Comparison of ENCODE assay signal across 25 mouse cellular contexts in genomic region chr14:121183414-121184130, GRCm38 (mm10).
DNase-seq lines count a peak whose midpoint lies in the region; ATAC-seq and TF ChIP-seq lines count a peak whose summit lies in the region.
"Had no signal": no experiment of that assay in that cellular context is flagged by ENCODE, and none has a peak within 500 bp of the region (broad histone marks: within the 10 kb centered on the region; RNA-seq: fewer than 3 reads in every experiment).

No protein-coding gene starts in this region.

- H3K9me3 ChIP-seq in forebrain, embryonic 14.5 days (replicated peaks; ENCODE audit: control insufficient read depth, low read length), result no peaks in the 10 kb centered on the region
- H3K9me3 ChIP-seq: embryonic facial prominence, embryonic 12.5 days; heart, embryonic 13.5 days; hindbrain, embryonic 12.5 days; kidney, embryonic 15.5 days; midbrain, embryonic 12.5 days had no signal

- H3K4me3 ChIP-seq in layer of hippocampus, adult 2 months, result no peak overlapping the region
- no peak overlapping the region for H3K4me3 ChIP-seq in forebrain, embryonic 14.5 days (ENCODE audit: low read depth, low read length)
- H3K4me3 ChIP-seq: embryonic facial prominence, embryonic 12.5 days; heart, embryonic 13.5 days; hindbrain, embryonic 12.5 days; kidney, embryonic 15.5 days; midbrain, embryonic 12.5 days had no signal

- H3K27ac ChIP-seq in layer of hippocampus, adult 2 months, result peak overlapping the region; percentile 62; the same call in 1 of the 2 replicates
- no peak overlapping the region for H3K27ac ChIP-seq in forebrain, embryonic 14.5 days (ENCODE audit: low read depth, low read length)
- H3K27ac ChIP-seq: embryonic facial prominence, embryonic 12.5 days; heart, embryonic 13.5 days; hindbrain, embryonic 12.5 days; kidney, embryonic 15.5 days; midbrain, embryonic 12.5 days had no signal

- no peak overlapping the region for H3K4me2 ChIP-seq in forebrain, embryonic 14.5 days (ENCODE audit: low read length)
- H3K4me2 ChIP-seq: embryonic facial prominence, embryonic 12.5 days; heart, embryonic 13.5 days; hindbrain, embryonic 12.5 days; kidney, embryonic 15.5 days; midbrain, embryonic 12.5 days had no signal

- 39% methylated on average over 8 of the region's 8 CpGs for WGBS in forebrain, embryonic 14.5 days

- H3K9ac ChIP-seq in forebrain, embryonic 14.5 days (ENCODE audit: low read length), result no peak overlapping the region
- H3K9ac ChIP-seq: embryonic facial prominence, embryonic 12.5 days; heart, embryonic 13.5 days; hindbrain, embryonic 12.5 days; kidney, embryonic 15.5 days; midbrain, embryonic 12.5 days had no signal

- no peaks in the 10 kb centered on the region for H3K27me3 ChIP-seq in forebrain, embryonic 14.5 days (replicated peaks; ENCODE audit: control insufficient read depth, insufficient read depth, low read length)
- H3K27me3 ChIP-seq: embryonic facial prominence, embryonic 12.5 days; heart, embryonic 13.5 days; hindbrain, embryonic 12.5 days; kidney, embryonic 15.5 days; midbrain, embryonic 12.5 days had no signal

- H3K36me3 ChIP-seq in forebrain, embryonic 14.5 days (ENCODE audit: control insufficient read depth, insufficient read depth, low read length), result no peaks in the 10 kb centered on the region
- H3K36me3 ChIP-seq: hindbrain, embryonic 12.5 days; midbrain, embryonic 12.5 days had no signal

- ATAC-seq in forebrain, embryonic 14.5 days, result peak; percentile 51
- ATAC-seq: intestine, postnatal 0 days had no signal

- DNase-seq in layer of hippocampus, adult 2 months (ENCODE audit: low spot score in 2 of 2), result no peak
- DNase-seq in layer of hippocampus, postnatal 10 days (ENCODE audit: low spot score in 2 of 2), result no peak
- DNase-seq in 3T3-L1 (ENCODE audit: low read depth, low spot score), result peak; percentile 89
- peak; percentile 68 for DNase-seq in NIH3T3 (ENCODE audit: low read depth)
- peak; percentile 30 for DNase-seq in forebrain, embryonic 14.5 days (ENCODE audit: low spot score)
- no peak for DNase-seq in heart, postnatal 4 days
- no peak for DNase-seq in frontal cortex, postnatal 10 days (ENCODE audit: low spot score in 2 of 2)
- DNase-seq: B cell, adult 2 months; cerebellum, adult 18-20 months; cerebellum, postnatal 14 days; gastrocnemius, postnatal 14 days; heart, adult 18-20 months; heart, postnatal 14 days; kidney, postnatal 36 days; liver; lung, postnatal 14 days; right cerebral cortex, adult 18-20 months; right cerebral cortex, postnatal 4 days; thymus, postnatal 25 days had no signal

- no peak for TF ChIP-seq CTCF in layer of hippocampus, adult 2 months (conservative IDR thresholded peaks at IDR 0.05)

- H3K4me1 ChIP-seq in forebrain, embryonic 14.5 days (ENCODE audit: control insufficient read depth, insufficient read depth, low read length), result peaks cover 4% of the 10 kb centered on the region; the same call in 1 of the 2 replicates
- H3K4me1 ChIP-seq: embryonic facial prominence, embryonic 12.5 days; hindbrain, embryonic 12.5 days; midbrain, embryonic 12.5 days had no signal

Comparison
In these comparisons a context has a peak if more than half of its experiments do, and no peak if none do; other contexts are left out.
1. DNase-seq: peak in 3T3-L1 (single experiment), NIH3T3 (single experiment) and forebrain, embryonic 14.5 days (single experiment); none in layer of hippocampus, adult 2 months (0 of 2), layer of hippocampus, postnatal 10 days (0 of 2), heart, postnatal 4 days (single experiment) and frontal cortex, postnatal 10 days (0 of 2).